Mouse (Mus musculus) left cerebral cortex, postnatal 14 days (tissue): ENCODE results near the gene Esrrg. TPM values are rescaled to one million over a fixed set of nuclear protein-coding genes. Genes with fewer than 3 reads are reported as not detected.

Experiments used
- DNase-seq, 2 experiments: peaks; one replicate each; pipeline ENCODE4 v3.0.0; 2021 to 2022; ENCODE audit warnings: low spot score in 2 of 2, mixed read lengths in 1 of 2
- intact Hi-C: fragments of 180-260 bp; cut with DNase I; formaldehyde crosslinking; loops from one replicate; pipeline ENCODE4 v1.15.1; 2025
- total RNA-seq, 2 experiments: library from RNA; stranded (reverse); gene quantifications; 2 replicates each; pipeline ENCODE4 v1.2.3; 2021

The Esrrg gene
- total RNA-seq, 2 experiments from 2014 or later, result 21.6 to 25.1 TPM

- DNase-seq, result no peak
- intact Hi-C loops, result no loop called here
Measured at GRCm38 (mm10) chr1:187698201-187698600, 89.6 kb downstream of the Esrrg start.

GRCm38 (mm10) chr1:187700963-187701362, 92.4 kb downstream of the Esrrg start:
- intact Hi-C loops, result no loop called here
- DNase-seq, result no peak

GRCm38 (mm10) chr1:187704921-187705320, 96.3 kb downstream of the Esrrg start:
- no peak for DNase-seq
- intact Hi-C loops, result no loop called here

DNA sequence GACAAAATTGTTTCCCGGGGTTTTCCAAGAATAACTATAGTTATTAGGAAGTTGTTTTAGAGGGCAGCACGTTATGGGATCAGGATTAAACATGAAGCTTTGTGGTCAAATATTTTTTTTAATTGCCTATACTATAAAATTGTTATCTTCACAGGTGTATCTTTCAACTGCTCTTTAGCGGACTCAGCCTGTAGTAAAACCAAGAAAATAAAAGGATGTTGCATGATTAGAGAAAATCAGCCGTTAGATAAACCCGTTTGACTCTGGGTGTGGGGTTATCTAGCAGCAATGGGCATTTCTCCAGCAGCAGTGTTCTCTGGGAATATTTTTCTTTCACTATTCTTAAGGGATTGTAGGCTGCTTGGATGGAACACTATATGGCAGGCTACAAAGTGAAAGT, 96.8 kb downstream of the Esrrg start:
- no peak for DNase-seq
- intact Hi-C loops, result no loop called here

GRCm38 (mm10) chr1:187706046-187706445, 97.5 kb downstream of the Esrrg start:
- intact Hi-C loops, result no loop called here
- DNase-seq, result no peak

DNA sequence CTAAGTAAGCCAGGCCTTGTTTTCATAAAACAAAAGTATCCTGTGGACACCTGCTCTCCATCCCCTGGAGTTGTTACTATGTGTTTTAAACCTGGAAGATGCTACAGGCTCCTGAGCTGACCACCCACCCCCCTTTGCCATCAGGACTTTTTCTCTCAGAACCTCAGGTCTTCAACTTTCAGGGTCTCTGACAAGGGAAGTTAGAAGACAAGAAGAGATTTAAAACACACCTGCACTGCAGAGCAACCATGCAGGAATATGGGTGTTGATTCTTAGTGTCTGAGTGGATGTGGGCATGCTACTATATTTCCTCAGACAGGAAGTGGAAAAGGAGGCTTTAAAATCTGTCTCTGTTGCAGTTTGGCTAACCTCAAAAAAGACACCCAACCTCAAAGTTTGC, 98.6 kb downstream of the Esrrg start:
- intact Hi-C loops, result no loop called here
- DNase-seq, result no peak

GRCm38 (mm10) chr1:187710434-187710948, 101.9 kb downstream of the Esrrg start:
- no peak for DNase-seq
- intact Hi-C loops, result no loop called here

GRCm38 (mm10) chr1:187721035-187721434, 112.4 kb downstream of the Esrrg start:
- DNase-seq, result peak; percentile 13 to 43
- intact Hi-C loops, result no loop called here

DNA sequence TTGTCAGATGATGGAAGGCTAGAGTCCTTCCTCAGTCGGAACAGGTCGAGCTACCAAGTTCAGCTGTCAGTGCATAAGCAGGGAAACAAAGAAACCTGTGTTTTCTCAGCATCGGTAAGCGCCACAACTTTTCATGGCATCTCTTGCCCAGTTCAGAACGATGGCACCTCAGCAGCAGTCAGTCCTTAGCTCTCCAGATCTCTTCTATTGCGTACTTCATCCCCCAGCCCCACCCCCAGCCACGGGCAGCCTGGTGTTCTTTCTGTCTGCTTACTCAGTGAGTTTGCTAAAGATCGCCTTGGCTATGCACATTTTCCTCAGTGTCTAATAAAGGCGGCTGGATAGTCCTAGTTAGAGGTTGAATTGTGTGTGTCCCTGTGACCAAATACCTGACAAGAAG, 113.4 kb downstream of the Esrrg start:
- intact Hi-C loops, result no loop called here
- no peak for DNase-seq

DNA sequence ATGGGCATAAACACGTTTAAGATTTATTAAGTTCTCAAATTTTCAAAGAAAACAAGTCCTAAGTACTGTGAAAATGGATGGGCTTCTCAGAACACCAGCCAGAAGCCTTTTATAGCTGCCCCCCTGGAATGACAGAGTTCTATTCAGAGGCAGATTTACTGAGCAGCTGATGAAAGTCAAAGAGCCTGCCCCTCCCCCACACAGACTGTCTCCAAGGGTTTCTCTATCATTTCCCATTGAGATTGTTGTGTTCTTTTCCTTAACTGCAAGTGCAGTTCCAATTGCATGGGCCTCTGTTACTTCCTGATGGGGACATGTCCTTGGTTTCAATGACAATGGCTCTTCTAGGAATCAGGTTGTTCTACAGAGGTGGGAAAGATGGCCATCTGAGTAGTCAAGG, 116.1 kb downstream of the Esrrg start:
- no peak for DNase-seq
- intact Hi-C loops, result no loop called here

- intact Hi-C loops, result no loop called here
- DNase-seq, result no peak
Measured at GRCm38 (mm10) chr1:187725351-187725750, 116.8 kb downstream of the Esrrg start.

- intact Hi-C loops, result no loop called here
Measured at GRCm38 (mm10) chr1:187731171-187731570, 122.6 kb downstream of the Esrrg start.

DNA sequence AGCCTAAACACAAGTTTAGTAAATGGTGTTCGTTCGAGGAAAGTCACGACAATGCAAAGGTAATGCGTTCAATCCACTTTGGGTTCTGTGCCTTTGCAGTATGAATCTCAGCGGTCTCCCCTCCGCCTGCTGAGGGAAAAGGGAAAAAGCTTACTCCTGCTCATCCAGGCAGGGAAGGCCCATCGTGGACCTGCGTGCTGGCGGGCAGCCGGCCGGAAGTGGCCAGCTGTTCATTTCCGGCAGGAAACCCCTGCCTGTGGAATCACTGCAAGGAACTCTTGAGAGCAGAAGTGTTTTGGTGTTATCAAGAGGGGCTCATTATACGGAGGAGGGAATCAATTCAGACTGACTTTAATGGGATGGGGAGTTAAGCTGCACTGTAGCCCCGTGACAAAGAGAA, 127.9 kb downstream of the Esrrg start:
- intact Hi-C loops, result no loop called here
- DNase-seq, result no peak

More at GRCm38 (mm10) chr1:187731171-187731570, 122.6 kb downstream of the Esrrg start:
- DNase-seq, result no peak

DNA sequence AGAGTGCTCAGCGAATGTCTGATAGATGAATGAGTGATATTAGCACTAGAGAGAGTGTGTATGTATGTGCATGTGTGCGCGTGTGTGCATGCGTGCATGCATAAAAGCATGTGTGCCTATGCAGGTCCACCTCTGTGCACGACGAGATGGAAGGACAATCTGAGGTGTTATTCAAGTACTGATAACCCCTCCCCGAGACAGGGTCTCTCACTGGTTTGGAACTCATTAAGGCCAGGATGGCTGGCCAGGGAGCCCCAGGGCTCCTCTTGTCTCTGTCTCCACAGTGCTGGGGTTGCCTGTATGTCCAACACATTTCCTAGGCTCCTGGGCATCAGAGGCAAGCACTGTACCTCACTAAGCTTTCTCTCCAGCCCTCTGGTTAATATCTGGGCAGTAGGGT, 128.7 kb downstream of the Esrrg start:
- intact Hi-C loops, result no loop called here
- DNase-seq, result no peak

GRCm38 (mm10) chr1:187740531-187740930, 131.9 kb downstream of the Esrrg start:
- intact Hi-C loops, result no loop called here
- DNase-seq, result no peak

DNA sequence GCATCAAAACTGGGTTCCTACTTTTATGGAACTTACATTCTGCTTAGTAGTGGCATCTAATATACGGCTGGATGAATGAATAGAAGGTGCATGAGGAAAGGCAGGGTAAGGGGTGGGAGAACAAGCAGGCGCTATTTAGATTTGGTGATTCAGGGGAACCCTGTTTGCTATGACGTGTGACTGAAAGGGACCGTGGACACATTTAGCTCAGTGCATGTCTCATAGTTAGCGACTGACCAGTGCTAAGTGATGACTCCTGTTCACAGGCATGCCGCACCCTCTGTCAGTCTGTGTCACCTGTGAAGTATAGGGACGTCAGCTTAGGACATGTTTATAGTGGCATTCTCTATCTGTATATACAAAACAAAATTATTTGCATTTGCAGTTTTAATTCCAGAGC, 132.7 kb downstream of the Esrrg start:
- intact Hi-C loops, result no loop called here

DNA sequence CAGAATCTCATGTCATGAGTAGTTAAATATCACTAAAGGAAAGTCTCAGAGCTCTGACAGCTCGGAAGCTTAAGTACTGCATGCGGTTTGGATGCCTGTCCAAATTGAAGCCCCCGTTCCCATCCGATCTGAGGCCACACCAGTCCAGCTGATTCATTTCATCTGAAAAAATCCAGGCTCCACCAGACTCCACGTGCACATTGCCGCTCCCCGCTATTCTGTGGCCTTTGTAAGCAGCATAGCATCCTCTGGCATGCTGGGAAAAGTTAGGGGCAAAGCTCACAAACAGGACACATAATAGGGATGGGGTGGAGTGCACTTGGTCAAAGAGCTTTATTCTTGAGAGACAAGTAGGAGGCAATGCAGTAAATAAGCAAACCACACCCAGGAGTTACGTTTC, 133.5 kb downstream of the Esrrg start:
- DNase-seq, result no peak
- intact Hi-C loops, result no loop called here

More for the DNA sequence above, 132.7 kb downstream of the Esrrg start:
- no peak for DNase-seq

- intact Hi-C loops, result no loop called here
- no peak for DNase-seq
Measured at GRCm38 (mm10) chr1:187749294-187749693, 140.7 kb downstream of the Esrrg start.

GRCm38 (mm10) chr1:187749931-187750330, 141.3 kb downstream of the Esrrg start:
- no peak for DNase-seq
- intact Hi-C loops, result no loop called here

GRCm38 (mm10) chr1:187755528-187755927, 146.9 kb downstream of the Esrrg start:
- no peak for DNase-seq
- intact Hi-C loops, result no loop called here

DNA sequence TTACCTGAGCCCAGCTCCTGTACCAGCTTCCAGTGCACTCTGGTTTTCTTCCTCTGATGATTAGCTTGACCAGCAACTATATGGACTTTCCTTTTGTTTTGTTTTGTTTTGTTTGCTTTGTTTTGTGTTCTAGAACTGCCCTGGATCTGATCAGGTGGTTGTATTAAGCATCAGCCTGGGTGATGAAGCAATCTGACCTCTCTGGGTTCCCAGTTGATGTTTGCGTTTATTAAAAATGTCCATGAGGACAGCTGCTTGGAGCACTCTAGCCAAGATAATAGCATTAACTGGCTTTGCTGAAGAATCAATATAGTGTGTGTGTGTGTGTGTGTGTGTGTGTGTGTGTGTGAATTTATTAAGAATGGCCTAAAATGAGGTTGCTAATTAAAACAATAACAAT, 149.4 kb downstream of the Esrrg start:
- no peak for DNase-seq

DNA sequence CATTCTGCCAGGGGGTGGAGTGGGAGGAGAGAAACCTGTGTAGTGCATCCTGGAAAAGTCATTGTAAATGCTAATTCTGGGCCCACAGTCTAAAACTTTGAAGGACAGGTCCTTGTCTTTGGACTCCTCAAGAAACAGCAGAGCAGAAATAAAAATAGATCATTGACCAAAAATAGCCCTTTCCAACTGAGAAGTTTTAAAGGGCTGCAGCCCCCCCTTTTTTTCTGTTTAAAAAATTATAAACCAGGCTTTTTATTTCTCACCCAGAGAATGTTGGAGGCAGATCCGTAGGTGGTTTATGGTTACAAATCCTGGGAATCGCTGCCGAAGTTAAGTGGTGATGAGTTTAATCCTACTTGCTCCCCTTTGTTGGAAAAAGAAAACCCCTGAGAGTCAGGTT, 150.0 kb downstream of the Esrrg start:
- intact Hi-C loops, result no loop called here
- no peak for DNase-seq

More for the DNA sequence above, 149.4 kb downstream of the Esrrg start:
- intact Hi-C loops, result no loop called here
